Comparison of ENCODE assay signal across 18 mouse cellular contexts in the genomic region with DNA sequence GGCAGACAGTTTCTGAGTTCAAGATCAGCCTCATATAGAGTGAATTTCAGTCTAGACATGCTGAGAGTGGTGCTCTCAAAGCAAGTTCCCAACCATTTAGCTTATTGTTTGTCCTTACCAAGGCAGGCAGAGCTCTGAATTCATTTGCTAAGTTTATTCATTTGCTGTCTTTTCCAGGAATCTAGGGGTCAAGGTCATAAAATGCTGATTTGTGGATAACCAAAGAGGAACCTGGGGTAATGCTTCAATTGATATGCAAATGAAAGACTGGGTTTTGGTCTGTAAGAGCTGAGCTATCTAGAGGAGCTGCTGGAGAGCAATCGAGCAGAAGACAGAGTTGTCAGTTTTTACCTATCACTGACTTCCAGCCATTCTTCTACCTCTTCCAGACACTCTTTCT.
"Had no signal": no experiment of that assay in that cellular context is flagged by ENCODE, and none has a peak within 500 bp of the region (broad histone marks: within the 10 kb centered on the region; RNA-seq: fewer than 3 reads in every experiment).

No protein-coding gene starts in this region.

- ATAC-seq: liver, postnatal 0 days; lung, postnatal 0 days; midbrain, embryonic 13.5 days; midbrain, embryonic 15.5 days had no signal

- H3K4me3 ChIP-seq: lung, embryonic 15.5 days; megakaryocyte, embryonic 14.5 days; midbrain, embryonic 13.5 days; midbrain, embryonic 15.5 days; neural tube, embryonic 12.5 days; stomach, embryonic 15.5 days had no signal

- H3K4me2 ChIP-seq: lung, embryonic 15.5 days; midbrain, embryonic 11.5 days; midbrain, embryonic 13.5 days; midbrain, embryonic 15.5 days; neural tube, embryonic 12.5 days; stomach, embryonic 15.5 days had no signal

- H3K4me1 ChIP-seq: lung, embryonic 15.5 days; megakaryocyte, embryonic 14.5 days; midbrain, embryonic 13.5 days; midbrain, embryonic 15.5 days; neural tube, embryonic 12.5 days; stomach, embryonic 15.5 days had no signal

- H3K9me3 ChIP-seq: lung, embryonic 15.5 days; megakaryocyte, embryonic 14.5 days; midbrain, embryonic 13.5 days; midbrain, embryonic 15.5 days; neural tube, embryonic 12.5 days; stomach, embryonic 15.5 days had no signal

- DNase-seq: liver, postnatal 0 days; lung, adult 2 months; lung, postnatal 14 days; lung, postnatal 36 days; right cerebral cortex, postnatal 14 days; thymus, adult 2 months; thymus, postnatal 25 days; thymus, postnatal 4 days had no signal

- H3K27ac ChIP-seq: lung, embryonic 15.5 days; macrophage; midbrain, embryonic 13.5 days; midbrain, embryonic 15.5 days; neural tube, embryonic 12.5 days; stomach, embryonic 15.5 days; stomach, postnatal 0 days had no signal

- H3K9ac ChIP-seq: liver, postnatal 0 days; lung, embryonic 15.5 days; midbrain, embryonic 13.5 days; midbrain, embryonic 15.5 days; neural tube, embryonic 12.5 days; stomach, embryonic 15.5 days had no signal

- H3K27me3 ChIP-seq: lung, embryonic 15.5 days; megakaryocyte, embryonic 14.5 days; midbrain, embryonic 13.5 days; midbrain, embryonic 15.5 days; neural tube, embryonic 12.5 days; stomach, embryonic 15.5 days had no signal

- H3K36me3 ChIP-seq: lung, embryonic 15.5 days; midbrain, embryonic 13.5 days; midbrain, embryonic 15.5 days; neural tube, embryonic 12.5 days; stomach, embryonic 15.5 days had no signal
